Mouse (Mus musculus) left cerebral cortex, postnatal 4 days (tissue): Measurements from ENCODE around the gene Olfr649. TPM values are rescaled to one million over a fixed set of nuclear protein-coding genes. Genes with fewer than 3 reads are reported as not detected.

Experiments used
- total RNA-seq, 2 experiments: library from RNA; stranded (reverse); gene quantifications; 2 replicates each; pipeline ENCODE4 v1.2.3; 2021

Olfr649 gene
- total RNA-seq, 2 experiments from 2014 or later, result not detected

Other genes starting within 250 kb of the Olfr649 start
- under 1 TPM in 1 of 2 experiments, not detected in 1; 0.08 TPM for gene Olfr635, start 224.8 kb downstream of the Olfr649 start, total RNA-seq
- gene Olfr638, start 197.2 kb downstream of the Olfr649 start, total RNA-seq, result not detected
- under 1 TPM; 0.10 to 0.38 TPM for gene Olfr639, start 178.7 kb downstream of the Olfr649 start, total RNA-seq
- not detected for gene Olfr640, start 170.4 kb downstream of the Olfr649 start, total RNA-seq
- gene Olfr641, start 160.5 kb downstream of the Olfr649 start, total RNA-seq, result not detected
- gene Olfr642, start 143.3 kb downstream of the Olfr649 start, total RNA-seq, result not detected
- not detected for gene 4930516K23Rik, start 134.5 kb downstream of the Olfr649 start, total RNA-seq
- not detected for gene Olfr644, start 124.1 kb downstream of the Olfr649 start, total RNA-seq
- not detected for gene Olfr645, start 110.5 kb downstream of the Olfr649 start, total RNA-seq
- not detected for gene Olfr646, start 91.1 kb downstream of the Olfr649 start, total RNA-seq
- not detected for gene Ubqln5, start 66.2 kb downstream of the Olfr649 start, total RNA-seq
- not detected for gene Olfr643, start 58.6 kb downstream of the Olfr649 start, total RNA-seq
- gene Ubqln3, start 52.7 kb downstream of the Olfr649 start, total RNA-seq, result not detected
- gene Ubqlnl, start 45.4 kb downstream of the Olfr649 start, total RNA-seq, result not detected
- not detected for gene Olfm5, start 31.2 kb downstream of the Olfr649 start, total RNA-seq
- under 1 TPM; 0.38 to 0.46 TPM for gene Olfr648, start 12.6 kb downstream of the Olfr649 start, total RNA-seq
- under 1 TPM; 0.24 to 0.28 TPM for gene Trim6, start 22.8 kb upstream of the Olfr649 start, total RNA-seq
- 1 to 10 TPM in 1 of 2 experiments, under 1 TPM in 1; 0.78 to 1.0 TPM for gene Trim34a, start 48.5 kb upstream of the Olfr649 start, total RNA-seq
- gene Trim5, start 92.1 kb upstream of the Olfr649 start, total RNA-seq, result under 1 TPM; 0.20 to 0.46 TPM
- gene Trim12a, start 119.5 kb upstream of the Olfr649 start, total RNA-seq, result 1 to 10 TPM; 1.4 to 2.3 TPM
- gene Trim34b, start 133.5 kb upstream of the Olfr649 start, total RNA-seq, result not detected
- 1 to 10 TPM; 1.6 to 2.0 TPM for gene Trim12c, start 157.4 kb upstream of the Olfr649 start, total RNA-seq
- gene Trim30b, start 173.9 kb upstream of the Olfr649 start, total RNA-seq, result not detected
- not detected for gene Trim30c, start 204.9 kb upstream of the Olfr649 start, total RNA-seq